Mouse (Mus musculus) left cerebral cortex, postnatal 25 days (tissue): ENCODE results near the gene 4930447F04Rik. TPM values are rescaled to one million over a fixed set of nuclear protein-coding genes. Genes with fewer than 3 reads are reported as not detected.

ENCODE experiments used
- DNase-seq, 2 experiments: peaks; one replicate each; pipeline ENCODE4 v3.0.0; 2022; ENCODE audit warnings: low spot score in 2 of 2, mixed read lengths in 1 of 2
- intact Hi-C: fragments of 180-260 bp; cut with DNase I; formaldehyde crosslinking; loops from one replicate; pipeline ENCODE4 v1.15.1; 2025
- total RNA-seq, 2 experiments: library from RNA; stranded (reverse); gene quantifications; 2 replicates each; pipeline ENCODE4 v1.2.3; 2021

4930447F04Rik gene
- total RNA-seq, result not detected

- DNase-seq, result no peak
- intact Hi-C loops, result no loop called here
These were observed at the start of gene 4930447F04Rik for GRCm38 (mm10) chrX:66304124-66304523. 4930447F04Rik (minus strand) TSS chrX:66304224.
